In genomic region chr5:118364646-118365045, GRCm38 (mm10) we compare ENCODE assay signal across 27 mouse cellular contexts.
DNase-seq lines count a peak whose midpoint lies in the region; ATAC-seq lines count a peak whose summit lies in the region.
"Had no signal": no experiment of that assay in that cellular context is flagged by ENCODE, and none has a peak within 500 bp of the region (broad histone marks: within the 10 kb centered on the region; RNA-seq: fewer than 3 reads in every experiment).

No protein-coding gene starts in this region.

- ATAC-seq in neural tube, embryonic 13.5 days (ENCODE audit: low read depth) = no peak
- ATAC-seq in neural tube, embryonic 15.5 days (ENCODE audit: low FRiP score) = no peak
- ATAC-seq in megakaryocyte progenitor cell, adult 5-6 weeks (replicated peaks; ENCODE audit: poor library complexity) = peak; percentile 55
- no peak for ATAC-seq in kidney, embryonic 16.5 days (ENCODE audit: low FRiP score, low TSS enrichment)
- ATAC-seq: forebrain, embryonic 13.5 days; forebrain, embryonic 16.5 days; hindbrain, postnatal 0 days; inflammation-experienced regulatory T-cells, adult 6 months had no signal

- H3K9me3 ChIP-seq in heart, embryonic 10.5 days = no peaks in the 10 kb centered on the region
- H3K9me3 ChIP-seq in neural tube, embryonic 13.5 days = no peaks in the 10 kb centered on the region
- no peaks in the 10 kb centered on the region for H3K9me3 ChIP-seq in neural tube, embryonic 15.5 days (replicated peaks)
- no peaks in the 10 kb centered on the region for H3K9me3 ChIP-seq in kidney, embryonic 16.5 days (ENCODE audit: low read length)
- H3K9me3 ChIP-seq: forebrain, embryonic 10.5 days; forebrain, embryonic 13.5 days; heart, embryonic 15.5 days had no signal

- H3K27ac ChIP-seq in heart, embryonic 10.5 days = 0 out of 2 replicates have a peak overlapping the region, but pooled peaks have one; percentile 25
- peak overlapping the region; percentile 28; the same call in 1 of the 2 replicates for H3K27ac ChIP-seq in neural tube, embryonic 13.5 days (replicated peaks)
- H3K27ac ChIP-seq in neural tube, embryonic 15.5 days (replicated peaks) = no peak overlapping the region
- H3K27ac ChIP-seq in kidney, embryonic 16.5 days (ENCODE audit: low read length) = no peak overlapping the region
- H3K27ac ChIP-seq: forebrain, embryonic 10.5 days; forebrain, embryonic 13.5 days; heart, embryonic 15.5 days; hindbrain, embryonic 14.5 days; hindbrain, postnatal 0 days had no signal

- no peak overlapping the region for H3K4me3 ChIP-seq in heart, embryonic 10.5 days
- H3K4me3 ChIP-seq in neural tube, embryonic 13.5 days = no peak overlapping the region
- no peak overlapping the region for H3K4me3 ChIP-seq in neural tube, embryonic 15.5 days (replicated peaks)
- no peak overlapping the region for H3K4me3 ChIP-seq in kidney, embryonic 16.5 days (ENCODE audit: low read length)
- H3K4me3 ChIP-seq: forebrain, embryonic 10.5 days; forebrain, embryonic 13.5 days; heart, embryonic 12.5 days; heart, embryonic 15.5 days had no signal

- DNase-seq in heart, embryonic 10.5 days (ENCODE audit: low spot score) = no peak
- no peak for DNase-seq in heart, adult 11 months
- peak; percentile 91 for DNase-seq in MEL-GATA-1-ER (ENCODE audit: extremely low read depth, low read depth)
- no peak for DNase-seq in embryo, embryonic 9.5 days (ENCODE audit: extremely low spot score)
- DNase-seq: cerebellum, adult 11 months; cerebellum, adult 2 months; cerebellum, adult 9-11 months; cerebellum, postnatal 25 days; embryo, embryonic 11 days; gastrocnemius, postnatal 10 days; gastrocnemius, postnatal 36 days; heart, postnatal 10 days; heart, postnatal 36 days had no signal

- H3K4me1 ChIP-seq in heart, embryonic 10.5 days = peaks cover 54% of the 10 kb centered on the region
- H3K4me1 ChIP-seq in neural tube, embryonic 13.5 days (replicated peaks) = peaks cover 19% of the 10 kb centered on the region
- peaks cover 5% of the 10 kb centered on the region for H3K4me1 ChIP-seq in neural tube, embryonic 15.5 days
- peaks cover 5% of the 10 kb centered on the region; the same call in 1 of the 2 replicates for H3K4me1 ChIP-seq in kidney, embryonic 16.5 days (ENCODE audit: insufficient read depth, low read length)
- H3K4me1 ChIP-seq: forebrain, embryonic 13.5 days had no signal

- H3K4me2 ChIP-seq in neural tube, embryonic 13.5 days = no peak overlapping the region
- H3K4me2 ChIP-seq in neural tube, embryonic 15.5 days = no peak overlapping the region
- no peak overlapping the region for H3K4me2 ChIP-seq in kidney, embryonic 16.5 days (replicated peaks; ENCODE audit: low read depth, low read length)
- H3K4me2 ChIP-seq: forebrain, embryonic 13.5 days; heart, embryonic 12.5 days; heart, embryonic 15.5 days; hindbrain, embryonic 14.5 days had no signal

- H3K27me3 ChIP-seq in heart, embryonic 10.5 days (ENCODE audit: insufficient read depth, poor library complexity, severe bottlenecking) = peaks cover 9% of the 10 kb centered on the region; the same call in 1 of the 2 replicates
- H3K27me3 ChIP-seq in neural tube, embryonic 13.5 days = 0 out of 2 replicates have a peak, but pooled peaks cover 4% of the 10 kb centered on the region
- no peaks in the 10 kb centered on the region for H3K27me3 ChIP-seq in neural tube, embryonic 15.5 days (replicated peaks)
- 0 out of 2 replicates have a peak, but pooled peaks cover 3% of the 10 kb centered on the region for H3K27me3 ChIP-seq in kidney, embryonic 16.5 days (ENCODE audit: insufficient read depth, low read length)
- H3K27me3 ChIP-seq: CH12.LX; heart, embryonic 12.5 days; Patski had no signal

- H3K9ac ChIP-seq in neural tube, embryonic 13.5 days = no peak overlapping the region
- no peak overlapping the region for H3K9ac ChIP-seq in neural tube, embryonic 15.5 days (replicated peaks)
- H3K9ac ChIP-seq in kidney, embryonic 16.5 days (replicated peaks; ENCODE audit: low read length) = no peak overlapping the region
- H3K9ac ChIP-seq: forebrain, embryonic 13.5 days; heart, embryonic 12.5 days; heart, embryonic 15.5 days; hindbrain, embryonic 14.5 days had no signal

- 79% methylated on average over 4 of the region's 4 CpGs for WGBS in heart, embryonic 10.5 days
- 89% methylated on average over 4 of the region's 4 CpGs for WGBS in neural tube, embryonic 13.5 days
- 88% methylated on average over 4 of the region's 4 CpGs for WGBS in neural tube, embryonic 15.5 days
- WGBS in kidney, embryonic 16.5 days = 90% methylated on average over 4 of the region's 4 CpGs

- H3K36me3 ChIP-seq in heart, embryonic 10.5 days = no peaks in the 10 kb centered on the region
- H3K36me3 ChIP-seq in neural tube, embryonic 13.5 days = no peaks in the 10 kb centered on the region
- no peaks in the 10 kb centered on the region for H3K36me3 ChIP-seq in neural tube, embryonic 15.5 days
- H3K36me3 ChIP-seq in kidney, embryonic 16.5 days (ENCODE audit: insufficient read depth, low read length) = no peaks in the 10 kb centered on the region
- H3K36me3 ChIP-seq: forebrain, embryonic 10.5 days; heart, embryonic 12.5 days; heart, embryonic 15.5 days had no signal

Comparison
In these comparisons a context has a peak if more than half of its experiments do, and no peak if none do; other contexts are left out.
1. H3K27ac ChIP-seq: peak in heart, embryonic 10.5 days (single experiment) and neural tube, embryonic 13.5 days (single experiment); none in neural tube, embryonic 15.5 days (single experiment) and kidney, embryonic 16.5 days (single experiment).